Mouse (Mus musculus) spleen, embryonic (tissue): ENCODE data around the gene Med4.

Source experiments
- CTCF ChIA-PET: fragments of 350-600 bp; sonication (Branson Sonifier 250); formaldehyde crosslinking; loops from one replicate; lab custom pipeline; 2022; lab: Charles Lee

Med4 gene

DNA sequence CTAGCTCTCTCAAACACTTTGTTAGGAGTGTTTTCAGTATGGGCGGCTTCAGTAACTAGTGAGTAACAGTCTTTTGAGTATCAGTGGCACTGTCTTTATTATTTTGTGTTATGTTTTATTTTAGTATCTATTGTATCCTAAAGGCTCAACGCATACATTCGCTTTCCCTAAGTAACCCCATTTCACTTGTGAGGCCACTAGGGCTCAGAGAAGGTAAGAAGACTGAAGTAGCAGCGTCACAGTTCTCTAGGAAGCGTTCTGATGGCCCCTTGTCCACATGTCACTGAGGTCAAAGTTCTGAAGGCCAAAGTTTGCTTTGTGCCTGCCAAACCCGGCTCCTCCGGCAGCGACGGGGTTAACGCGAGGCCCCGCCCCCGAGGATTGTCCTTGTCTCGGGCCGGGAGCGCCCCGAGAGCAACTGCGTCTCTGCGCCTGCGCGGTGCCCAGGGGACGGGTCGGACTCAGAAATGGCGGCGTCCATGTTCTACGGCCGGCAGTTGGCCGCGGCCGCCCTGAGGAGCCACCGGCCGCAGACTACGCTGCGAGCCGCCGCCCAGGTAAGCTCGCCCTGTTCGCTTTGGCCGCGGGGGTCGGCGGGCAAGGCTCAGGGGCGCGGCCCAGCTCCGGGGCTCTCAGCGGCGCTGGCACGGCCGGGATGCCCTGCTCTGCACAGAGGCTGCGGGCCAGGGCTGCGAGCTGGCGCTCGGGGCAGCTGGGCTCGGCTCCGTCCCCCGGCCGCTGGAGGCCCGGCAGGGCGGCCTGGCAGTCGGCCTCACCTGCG is 42.7 kb downstream of the Med4 start:
- CTCF ChIA-PET, result no interaction called here

DNA sequence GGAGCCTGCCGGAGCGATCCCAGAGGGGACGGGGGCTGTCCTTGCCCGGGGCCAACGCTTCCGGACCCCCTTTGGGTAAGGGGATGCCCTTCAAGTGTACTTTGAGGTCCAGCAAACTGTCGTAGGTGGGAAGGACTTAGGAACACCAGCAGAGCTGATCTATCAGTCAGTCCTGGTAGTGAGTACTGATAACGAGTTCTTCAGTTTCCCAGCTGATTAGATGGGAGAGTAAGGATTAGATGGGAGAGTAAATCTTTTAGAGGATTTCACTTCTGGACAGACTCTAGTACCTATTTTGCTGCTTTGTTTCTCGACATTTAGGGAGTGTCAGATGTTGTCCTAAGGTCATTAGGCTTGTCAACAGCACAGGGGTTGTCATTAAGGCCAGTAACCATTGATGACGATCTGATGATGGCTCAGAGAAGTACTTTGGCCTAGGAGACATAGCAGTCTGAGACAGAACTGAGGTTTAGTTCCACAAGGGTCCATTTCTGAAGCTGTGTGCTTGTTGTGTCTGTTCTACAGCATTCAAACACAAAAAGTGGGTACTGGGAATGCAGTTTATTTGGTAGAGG is 43.4 kb downstream of the Med4 start:
- CTCF ChIA-PET, result no interaction called here
